Mouse (Mus musculus) intestine, embryonic 16.5 days (tissue): ENCODE data around the gene Ube3c. TPM values are rescaled to one million over a fixed set of nuclear protein-coding genes. Genes with fewer than 3 reads are reported as not detected.
A peak's percentile ranks its signal among the peaks of the same experiment; 100 is the strongest.
"Not testable (repeated sequence)": the region's sequence is repeated elsewhere in the genome, so short reads cannot be mapped to it uniquely, and the experiment has no call there.

Experiments
- ATAC-seq: fragments of 200-750 bp; cut with Nextera tagmentation; 2 replicates; pipeline ENCODE4 v1.8.0; 2017; ENCODE audit warnings: moderate TSS enrichment, moderate library complexity
- H3K27ac ChIP-seq: fragments of 300-500 bp; sonication (generic); 2 replicates; pipeline ENCODE4 v1.5.1; 2014; ENCODE audit warnings: mild to moderate bottlenecking, low read length
- H3K27me3 ChIP-seq: fragments of 300-500 bp; sonication (generic); replicated peaks from 2 replicates; pipeline ENCODE4 v1.6.1; 2014; ENCODE audit warnings: low read length, control low read depth, mixed read lengths; ENCODE audit not compliant: control insufficient read depth, insufficient read depth
- H3K36me3 ChIP-seq: fragments of 300-500 bp; sonication (generic); 2 replicates; pipeline ENCODE4 v1.6.1; 2014; ENCODE audit warnings: low read length, control low read depth; ENCODE audit not compliant: control insufficient read depth, insufficient read depth
- H3K4me1 ChIP-seq: fragments of 300-500 bp; sonication (generic); 2 replicates; pipeline ENCODE4 v1.6.1; 2014; ENCODE audit warnings: low read length, control low read depth, mixed read lengths; ENCODE audit not compliant: control insufficient read depth, insufficient read depth
- H3K4me2 ChIP-seq: fragments of 300-500 bp; sonication (generic); 2 replicates; pipeline ENCODE4 v1.6.1; 2014; ENCODE audit warnings: low read depth, low read length, control low read depth
- H3K4me3 ChIP-seq: fragments of 300-500 bp; sonication (generic); 2 replicates; pipeline ENCODE4 v1.5.1; 2014; ENCODE audit warnings: mild to moderate bottlenecking, low read length
- H3K9ac ChIP-seq: fragments of 300-500 bp; sonication (generic); 2 replicates; pipeline ENCODE4 v1.6.1; 2014; ENCODE audit warnings: low read depth, low read length
- H3K9me3 ChIP-seq: fragments of 300-500 bp; sonication (generic); 2 replicates; pipeline ENCODE4 v1.6.1; 2016; ENCODE audit warnings: low read length, control low read depth; ENCODE audit not compliant: control insufficient read depth
- WGBS: fragments of 180-500 bp; shearing (Covaris S2); extraction: QIAGEN DNeasy Blood & Tissue Kit; methylation state at CpG from one replicate; pipeline ENCODE4 v1.1.7; 2014; 5-methylcytosine and 5-hydroxymethylcytosine counted together
- polyA plus RNA-seq: library from polyadenylated mRNA; unstranded; fragments of >200 nt; fragmentation: Nextera tagmentation; extraction: Ambion mirVana; gene quantifications from 2 replicates; pipeline ENCODE4 v1.2.1, GENCODE M21; 2015

The Ube3c gene
- polyA plus RNA-seq, result 8.8 and 9.4 TPM in 2 replicates

GRCm38 (mm10) chr5:29568848-29569377 is at the start of gene Ube3c:
Gene Ube3c, plus strand, starts transcription at chr5:29569242.
- H3K4me2 ChIP-seq, result peak within 1 kb of the TSS; percentile 91
- H3K9ac ChIP-seq, result peak within 1 kb of the TSS; percentile 84
- peak within 1 kb of the TSS; percentile 94 for H3K27ac ChIP-seq
- peak within 1 kb of the TSS; percentile 89 for H3K4me3 ChIP-seq
- H3K9me3 ChIP-seq, result no peaks in the 10 kb centered on the region
- no peaks in the 10 kb centered on the region for H3K36me3 ChIP-seq
- no peaks in the 10 kb centered on the region for H3K27me3 ChIP-seq
- peak; percentile 98 for ATAC-seq
- H3K4me1 ChIP-seq, result peaks cover 13% of the 10 kb centered on the region; the same call in 1 of the 2 replicates
- under 1% methylated on average over 72 of the region's 72 CpGs for WGBS

GRCm38 (mm10) chr5:29560111-29560510 is 8.9 kb upstream of the Ube3c start:
- Histone ChIP-seq H3K4me1 (no peaks in the 10 kb centered on the region), H3K9ac (no peak overlapping the region), H3K36me3 (no peaks in the 10 kb centered on the region), H3K4me3 (no peak overlapping the region), H3K27ac (no peak overlapping the region), H3K4me2 (no peak overlapping the region), H3K27me3 (no peaks in the 10 kb centered on the region), H3K9me3 (no peaks in the 10 kb centered on the region)
- ATAC-seq, result no peak
- WGBS, result 81% methylated on average over 5 of the region's 5 CpGs

GRCm38 (mm10) chr5:29560667-29561066 is 8.4 kb upstream of the Ube3c start:
- no peak overlapping the region for H3K9ac ChIP-seq
- H3K27me3 ChIP-seq, result no peaks in the 10 kb centered on the region
- no peak for ATAC-seq
- no peaks in the 10 kb centered on the region for H3K4me1 ChIP-seq
- H3K36me3 ChIP-seq, result no peaks in the 10 kb centered on the region
- no peak overlapping the region for H3K4me3 ChIP-seq
- no peaks in the 10 kb centered on the region for H3K9me3 ChIP-seq
- 95% methylated on average over 2 of the region's 2 CpGs for WGBS
- no peak overlapping the region for H3K27ac ChIP-seq
- H3K4me2 ChIP-seq, result no peak overlapping the region

GRCm38 (mm10) chr5:29569378-29570280 is 587 bp downstream of the Ube3c start:
- peak overlapping the region; percentile 91 for H3K4me2 ChIP-seq

GRCm38 (mm10) chr5:29574286-29574685 is 5.2 kb downstream of the Ube3c start:
- not testable (repeated sequence) for H3K36me3 ChIP-seq, ATAC-seq, H3K9ac ChIP-seq, H3K9me3 ChIP-seq, H3K27ac ChIP-seq, H3K27me3 ChIP-seq, H3K4me3 ChIP-seq, H3K4me2 ChIP-seq
- WGBS, result 89% methylated on average over 11 of the region's 11 CpGs
- H3K4me1 ChIP-seq, result peaks cover 13% of the 10 kb centered on the region; the same call in 1 of the 2 replicates

More at GRCm38 (mm10) chr5:29569378-29570280, 587 bp downstream of the Ube3c start:
- 3% methylated on average over 65 of the region's 67 CpGs for WGBS
- Histone ChIP-seq H3K9ac (peak overlapping the region; percentile 84), H3K9me3 (no peaks in the 10 kb centered on the region), H3K27me3 (no peaks in the 10 kb centered on the region), H3K27ac (peak overlapping the region; percentile 94), H3K36me3 (no peaks in the 10 kb centered on the region), H3K4me1 (peaks cover 13% of the 10 kb centered on the region; the same call in 1 of the 2 replicates), H3K4me3 (peak overlapping the region; percentile 89)
- ATAC-seq, result peak; percentile 89

GRCm38 (mm10) chr5:29575085-29575484 is 6.0 kb downstream of the Ube3c start:
- Histone ChIP-seq H3K27me3 (no peaks in the 10 kb centered on the region), H3K9me3 (no peaks in the 10 kb centered on the region), H3K4me3 (no peak overlapping the region), H3K9ac (no peak overlapping the region), H3K4me1 (peaks cover 12% of the 10 kb centered on the region; the same call in 1 of the 2 replicates), H3K27ac (no peak overlapping the region), H3K4me2 (no peak overlapping the region), H3K36me3 (no peaks in the 10 kb centered on the region)
- ATAC-seq, result no peak
- WGBS, result 38% methylated on average over 2 of the region's 2 CpGs

GRCm38 (mm10) chr5:29577795-29578631 is 9.0 kb downstream of the Ube3c start:
- H3K4me2 ChIP-seq, result no peak overlapping the region
- no peaks in the 10 kb centered on the region for H3K27me3 ChIP-seq
- no peaks in the 10 kb centered on the region for H3K9me3 ChIP-seq
- no peak overlapping the region for H3K27ac ChIP-seq
- 87% methylated on average over 4 of the region's 4 CpGs for WGBS
- no peaks in the 10 kb centered on the region for H3K4me1 ChIP-seq
- no peak for ATAC-seq
- no peak overlapping the region for H3K9ac ChIP-seq
- no peak overlapping the region for H3K4me3 ChIP-seq
- no peaks in the 10 kb centered on the region for H3K36me3 ChIP-seq

- no peak for ATAC-seq
- Histone ChIP-seq H3K4me3 (no peak overlapping the region), H3K27ac (no peak overlapping the region), H3K9ac (no peak overlapping the region), H3K4me1 (no peaks in the 10 kb centered on the region), H3K9me3 (no peaks in the 10 kb centered on the region), H3K36me3 (no peaks in the 10 kb centered on the region), H3K27me3 (no peaks in the 10 kb centered on the region), H3K4me2 (no peak overlapping the region)
- WGBS, result 79% methylated on average over 2 of the region's 2 CpGs
These were observed 15.0 kb downstream of the Ube3c start for GRCm38 (mm10) chr5:29583880-29584595.
